Mouse (Mus musculus) MEL (cell line): ENCODE data around the gene Ascc2.

Experiments
- CTCF ChIP-seq, 3 experiments: IDR thresholded peaks in 2 of 3; conservative IDR thresholded peaks in 1 of 3; 2 replicates each; pipeline ENCODE4 v1.5.1; 2011 to 2012; ENCODE audit warnings: low read length in 3 of 3, low read depth in 2 of 3, mild to moderate bottlenecking in 2 of 3, improper control_type of control experiment in 1 of 3, inconsistent platforms in 1 of 3, mixed read lengths in 1 of 3, moderate library complexity in 1 of 3; ENCODE audit not compliant: control insufficient read depth in 1 of 3, insufficient read depth in 1 of 3, poor library complexity in 1 of 3, severe bottlenecking in 1 of 3
- GATA1 ChIP-seq: IDR thresholded peaks from 2 replicates; pipeline ENCODE4 v1.6.1; 2011; ENCODE audit warnings: low read depth, low read length, improper control_type of control experiment
- HCFC1 ChIP-seq: IDR thresholded peaks from 2 replicates; pipeline ENCODE4 v1.6.1; 2012; ENCODE audit warnings: low read depth, mild to moderate bottlenecking, inconsistent platforms, low read length, improper control_type of control experiment, moderate library complexity
- KAT2A ChIP-seq: conservative IDR thresholded peaks from 2 replicates; pipeline ENCODE4 v1.6.1; 2012; ENCODE audit warnings: low read depth, low read length, improper control_type of control experiment, inconsistent platforms
- MAX ChIP-seq: IDR thresholded peaks from 2 replicates; pipeline ENCODE4 v1.6.1; 2011; ENCODE audit warnings: low read length, improper control_type of control experiment
- MXI1 ChIP-seq: IDR thresholded peaks from 2 replicates; pipeline ENCODE4 v1.6.1; 2011; ENCODE audit warnings: mild to moderate bottlenecking, low read depth, low read length, improper control_type of control experiment
- SMC3 ChIP-seq: IDR thresholded peaks from 2 replicates; pipeline ENCODE4 v1.6.1; 2011; ENCODE audit warnings: low read depth, low read length, improper control_type of control experiment

DNA sequence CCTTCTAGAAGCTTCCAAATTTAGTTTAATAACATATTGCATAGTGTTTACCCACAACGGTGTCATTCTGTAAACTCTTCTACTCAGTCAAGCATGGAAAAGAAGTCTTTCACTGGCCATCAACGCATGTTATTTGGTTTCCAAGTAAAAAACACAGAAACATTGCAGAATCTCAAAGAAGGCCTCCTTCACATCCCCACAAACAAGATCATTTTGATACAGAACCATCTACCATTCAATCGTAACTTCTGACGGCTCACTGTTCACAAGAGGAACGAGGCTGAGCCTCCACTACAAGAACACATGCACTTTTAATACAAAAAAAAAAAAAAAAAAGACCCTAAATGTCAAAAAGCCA lies 44.1 kb upstream of the Ascc2 start:
- TF ChIP-seq KAT2A (no peak), SMC3 (no peak), CTCF (IDR thresholded peaks at IDR 0.05 in 2 of 3, conservative IDR thresholded peaks at IDR 0.05 in 1 of 3; ENCODE audit: control insufficient read depth in 1 of 3, insufficient read depth in 1 of 3, low read depth in 2 of 3, low read length in 3 of 3, poor library complexity in 1 of 3, severe bottlenecking in 1 of 3) (no peak), MAX (no peak), HCFC1 (no peak), GATA1 (no peak), MXI1 (no peak)
